Mouse (Mus musculus) liver, adult 2 months (tissue): ENCODE measurements around the gene Txn1. TPM values are rescaled to one million over a fixed set of nuclear protein-coding genes. Genes with fewer than 3 reads are reported as not detected.

Experiments used
- DNase-seq: peaks from one replicate; pipeline ENCODE4 v3.0.0-alpha.2; 2011; ENCODE audit warnings: low read depth, low spot score; ENCODE audit errors: extremely low read depth
- H3K27ac ChIP-seq: fragments of 200-500 bp; replicated peaks from 2 replicates; pipeline ENCODE4 v1.5.1; 2012; ENCODE audit warnings: low read depth, mild to moderate bottlenecking, control low read depth, inconsistent platforms, low read length; ENCODE audit not compliant: insufficient read depth
- H3K27me3 ChIP-seq: fragments of 200-500 bp; 2 replicates; pipeline ENCODE4 v1.6.1; 2012; ENCODE audit warnings: mild to moderate bottlenecking, moderate library complexity, low read length, inconsistent platforms; ENCODE audit not compliant: control insufficient read depth, insufficient read depth
- H3K36me3 ChIP-seq: fragments of 200-500 bp; 2 replicates; pipeline ENCODE4 v1.6.1; 2012; ENCODE audit warnings: low read length, inconsistent platforms; ENCODE audit not compliant: control insufficient read depth, insufficient read depth
- H3K4me1 ChIP-seq: fragments of 200-500 bp; 2 replicates; pipeline ENCODE4 v1.6.1; 2011; ENCODE audit warnings: low read length; ENCODE audit not compliant: control insufficient read depth, insufficient read depth
- H3K4me3 ChIP-seq: fragments of 200-500 bp; 2 replicates; pipeline ENCODE4 v1.5.1; 2011; ENCODE audit warnings: low read depth, mild to moderate bottlenecking, control low read depth, low read length, moderate library complexity; ENCODE audit not compliant: insufficient read depth
- H3K79me2 ChIP-seq: fragments of 200-500 bp; 2 replicates; pipeline ENCODE4 v1.6.1; 2012; ENCODE audit warnings: inconsistent platforms, mild to moderate bottlenecking, low read length, moderate library complexity; ENCODE audit not compliant: control insufficient read depth, insufficient read depth
- H3K9ac ChIP-seq: fragments of 200-500 bp; 2 replicates; pipeline ENCODE4 v1.6.1; 2012; ENCODE audit warnings: low read depth, mild to moderate bottlenecking, control low read depth, inconsistent platforms, low read length
- CTCF ChIP-seq: fragments of 200-500 bp; IDR thresholded peaks from 2 replicates; pipeline ENCODE4 v1.5.1; 2011; ENCODE audit warnings: low read depth, low read length, control low read depth
- POLR2A ChIP-seq: fragments of 200-500 bp; IDR thresholded peaks from 2 replicates; pipeline ENCODE4 v1.6.1; 2011; ENCODE audit warnings: low read length, control low read depth; ENCODE audit not compliant: insufficient read depth; ENCODE audit errors: extremely low read depth
- WGBS: fragments of 180-500 bp; shearing (Covaris S2); methylation state at CpG from one replicate; pipeline ENCODE4 v1.1.7; 2018; 5-methylcytosine and 5-hydroxymethylcytosine counted together
- polyA plus RNA-seq: library from polyadenylated mRNA; depleted of rRNA; stranded (reverse); fragments of >200 nt; gene quantifications from 2 replicates; pipeline ENCODE4 v1.2.3, GENCODE M21; 2012
- total RNA-seq: library from RNA; depleted of rRNA; stranded (reverse); fragments of >200 nt; gene quantifications from 2 replicates; pipeline ENCODE4 v1.2.3, GENCODE M21; 2014

The Txn1 gene
- total and polyA plus RNA-seq, 2 experiments: 151 to 246 TPM

DNA sequence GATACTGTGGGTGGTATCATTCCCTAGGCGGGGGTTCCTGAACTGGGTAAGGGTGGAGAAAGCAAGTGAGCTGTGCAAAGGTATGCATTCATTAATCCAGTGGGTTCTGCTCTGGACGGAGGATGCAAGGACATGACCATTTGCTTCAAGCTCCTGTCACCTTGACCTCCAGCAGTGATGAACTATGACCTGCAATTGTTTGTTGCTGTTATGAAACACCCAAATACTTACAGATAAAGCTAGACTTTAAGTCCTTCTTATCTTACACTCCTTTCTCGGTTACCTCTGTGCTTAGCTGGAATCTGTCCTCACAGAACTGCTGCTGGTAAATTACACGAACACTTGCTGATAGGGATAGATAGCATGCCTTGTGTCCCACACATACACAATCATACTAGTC, 15.6 kb downstream of the Txn1 start:
- peaks cover 3% of the 10 kb centered on the region; the same call in 1 of the 2 replicates for H3K4me1 ChIP-seq
- WGBS: 45% methylated on average over 4 of the region's 4 CpGs
- DNase-seq: peak; percentile 59
- H3K27ac ChIP-seq: no peak overlapping the region
- no peak overlapping the region for H3K4me3 ChIP-seq
- H3K79me2 ChIP-seq: no peaks in the 10 kb centered on the region
- TF ChIP-seq CTCF (no peak), POLR2A (no peak)
- H3K36me3 ChIP-seq: peaks cover 16% of the 10 kb centered on the region
- no peak overlapping the region for H3K9ac ChIP-seq
- no peaks in the 10 kb centered on the region for H3K27me3 ChIP-seq

- WGBS: 76% methylated on average over 6 of the region's 6 CpGs
- no peak overlapping the region for H3K27ac ChIP-seq
- TF ChIP-seq POLR2A (no peak), CTCF (no peak)
- H3K27me3 ChIP-seq: no peaks in the 10 kb centered on the region
- no peak overlapping the region for H3K9ac ChIP-seq
- DNase-seq: no peak
- H3K79me2 ChIP-seq: no peaks in the 10 kb centered on the region
- H3K4me1 ChIP-seq: peaks cover 3% of the 10 kb centered on the region; the same call in 1 of the 2 replicates
- H3K36me3 ChIP-seq: no peaks in the 10 kb centered on the region
- no peak overlapping the region for H3K4me3 ChIP-seq
These were observed 18.9 kb downstream of the Txn1 start for GRCm38 (mm10) chr4:57937292-57937691.

DNA sequence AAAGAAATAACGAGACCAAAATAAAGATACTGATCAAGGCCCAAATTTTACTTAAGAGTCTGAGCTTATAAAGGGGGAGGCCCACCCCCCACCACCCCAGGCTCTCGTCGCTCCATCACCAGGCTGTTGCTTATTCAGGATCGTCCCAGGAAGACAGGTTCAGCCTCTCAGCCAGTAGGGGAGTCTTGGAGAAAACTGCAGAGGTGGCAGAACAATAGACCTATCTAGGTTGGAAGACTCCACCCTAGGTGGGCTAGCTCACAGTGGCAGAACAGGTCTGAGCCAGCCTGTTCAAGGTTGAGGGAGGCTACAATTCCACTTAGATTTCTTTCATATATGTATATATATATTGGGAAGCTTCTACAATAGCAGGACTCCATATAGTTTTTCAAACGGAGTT, 22.0 kb downstream of the Txn1 start:
- DNase-seq: no peak
- no peak overlapping the region for H3K4me3 ChIP-seq
- no peaks in the 10 kb centered on the region for H3K79me2 ChIP-seq
- no peak overlapping the region for H3K9ac ChIP-seq
- peaks cover 9% of the 10 kb centered on the region for H3K4me1 ChIP-seq
- 77% methylated on average over 5 of the region's 5 CpGs for WGBS
- H3K27ac ChIP-seq: no peak overlapping the region
- no peaks in the 10 kb centered on the region for H3K27me3 ChIP-seq
- TF ChIP-seq CTCF (no peak), POLR2A (no peak)
- H3K36me3 ChIP-seq: no peaks in the 10 kb centered on the region

DNA sequence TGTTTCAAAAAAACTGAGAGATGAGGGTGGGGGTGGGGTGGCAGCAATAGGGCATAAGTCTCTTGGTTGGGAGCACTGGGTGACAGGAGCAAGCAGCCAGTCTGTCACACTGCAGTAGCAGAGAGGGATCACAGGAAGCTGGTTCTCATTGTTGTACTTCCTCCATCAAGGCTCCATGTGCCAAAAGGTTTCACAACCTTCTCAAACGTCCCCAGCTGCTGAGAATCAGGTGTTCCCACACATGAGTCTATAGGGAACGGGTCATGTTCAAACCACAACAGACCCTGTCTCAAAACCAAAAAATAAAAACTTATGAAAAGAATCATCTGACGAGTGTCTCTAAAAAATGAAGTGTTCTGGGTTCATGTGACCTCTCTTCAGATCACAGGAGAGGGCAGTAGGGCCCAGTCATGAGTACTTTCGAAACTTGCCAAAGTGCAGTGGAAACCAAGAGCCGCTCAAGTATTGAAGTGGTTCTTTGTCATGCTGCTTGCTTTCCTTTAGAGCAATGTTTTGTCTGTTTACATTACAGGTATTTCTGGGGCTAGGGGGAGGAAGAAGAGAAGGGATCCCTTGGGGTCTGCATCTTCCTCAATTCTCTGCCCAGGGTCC, 25.5 kb downstream of the Txn1 start:
- TF ChIP-seq POLR2A (no peak), CTCF (no peak)

GRCm38 (mm10) chr4:57927464-57928205, 28.6 kb downstream of the Txn1 start:
- Histone ChIP-seq H3K4me1 (peaks cover 11% of the 10 kb centered on the region), H3K9ac (no peak overlapping the region), H3K79me2 (no peaks in the 10 kb centered on the region), H3K27ac (no peak overlapping the region), H3K4me3 (no peak overlapping the region), H3K27me3 (no peaks in the 10 kb centered on the region), H3K36me3 (no peaks in the 10 kb centered on the region)
- TF ChIP-seq CTCF (peak; percentile 32; the same call in 1 of the 2 replicates), POLR2A (no peak)
- DNase-seq: peak; percentile 69
- WGBS: 14% methylated on average over 3 of the region's 3 CpGs

More for the DNA sequence above, 25.5 kb downstream of the Txn1 start:
- peak overlapping the region; percentile 4; the same call in 1 of the 2 replicates for H3K27ac ChIP-seq
- H3K79me2 ChIP-seq: no peaks in the 10 kb centered on the region
- H3K4me3 ChIP-seq: no peak overlapping the region
- H3K4me1 ChIP-seq: peaks cover 11% of the 10 kb centered on the region
- WGBS: 27% methylated on average over 5 of the region's 5 CpGs
- no peak overlapping the region for H3K9ac ChIP-seq
- peak; percentile 71 for DNase-seq
- H3K36me3 ChIP-seq: no peaks in the 10 kb centered on the region
- H3K27me3 ChIP-seq: no peaks in the 10 kb centered on the region
